Mouse (Mus musculus): Measurements from ENCODE around the gene Zfp36. TPM values are rescaled to one million over a fixed set of nuclear protein-coding genes. Genes with fewer than 3 reads are reported as not detected.

Gene Zfp36
- total RNA-seq, 2 experiments from 2014 or later = 1.4 to 2.3 TPM

- no peak for DNase-seq (ENCODE audit: low spot score in 2 of 2)
These were observed 38.7 kb downstream of the Zfp36 start for GRCm38 (mm10) chr7:28341381-28341780.

- DNase-seq (ENCODE audit: low spot score in 2 of 2) = no peak
These were observed 40.7 kb downstream of the Zfp36 start for GRCm38 (mm10) chr7:28339213-28339917.

- DNase-seq (ENCODE audit: low spot score in 2 of 2) = peak; percentile 96 to 97
These were observed 41.7 kb downstream of the Zfp36 start, which contains the start of gene Supt5 for GRCm38 (mm10) chr7:28338108-28338998. Gene Supt5 (minus strand): TSS chr7:28338746.

- DNase-seq (ENCODE audit: low spot score in 2 of 2) = no peak
These were observed 44.6 kb downstream of the Zfp36 start for GRCm38 (mm10) chr7:28335471-28335870.

- DNase-seq (ENCODE audit: low spot score in 2 of 2) = no peak
These were observed 45.5 kb downstream of the Zfp36 start for GRCm38 (mm10) chr7:28334534-28334933.

- no peak for DNase-seq (ENCODE audit: low spot score in 2 of 2)
These were observed 51.8 kb downstream of the Zfp36 start for GRCm38 (mm10) chr7:28328260-28328659.

Other genes starting within 250 kb of the Zfp36 start
- gene Fbl, start 210.5 kb downstream of the Zfp36 start, total RNA-seq (2021) = 10 to 100 TPM; 47.8 to 60.2 TPM
- 10 to 100 TPM; 39.6 to 40.6 TPM for gene Dyrk1b, start 200.8 kb downstream of the Zfp36 start, total RNA-seq (2021)
- gene Eid2, start 112.4 kb downstream of the Zfp36 start, total RNA-seq (2021) = 10 to 100 TPM; 62.3 to 65.2 TPM
- gene Eid2b, start 102.5 kb downstream of the Zfp36 start, total RNA-seq (2021) = 10 to 100 TPM; 30.2 to 30.8 TPM
- gene Selenov, start 89.1 kb downstream of the Zfp36 start, total RNA-seq (2021) = under 1 TPM in 1 of 2 experiments, not detected in 1; 0.44 TPM
- gene Dll3, start 78.0 kb downstream of the Zfp36 start, total RNA-seq (2021) = 1 to 10 TPM; 1.5 to 1.6 TPM
- 10 to 100 TPM; 36.8 to 43.2 TPM for gene Timm50, start 68.2 kb downstream of the Zfp36 start, total RNA-seq (2021)
- gene Supt5, start 41.5 kb downstream of the Zfp36 start, total RNA-seq (2021) = 100 to 1,000 TPM; 116 TPM
- gene Rps16, start 29.6 kb downstream of the Zfp36 start, total RNA-seq (2021) = 100 to 1,000 TPM; 462 to 497 TPM
- gene Plekhg2, start 7.7 kb downstream of the Zfp36 start, total RNA-seq (2021) = 1 to 10 TPM; 4.8 to 5.2 TPM
- 10 to 100 TPM; 20.3 to 22.0 TPM for gene Med29, start 12.5 kb upstream of the Zfp36 start, total RNA-seq (2021)
- 10 to 100 TPM; 54.8 to 59.0 TPM for gene Paf1, start 12.7 kb upstream of the Zfp36 start, total RNA-seq (2021)
- 1 to 10 TPM; 1.4 to 1.5 TPM for gene Gmfg, start 57.2 kb upstream of the Zfp36 start, total RNA-seq (2021)
- 10 to 100 TPM; 93.0 to 96.9 TPM for gene Lrfn1, start 71.7 kb upstream of the Zfp36 start, total RNA-seq (2021)
- not detected for gene Ifnl2, start 130.2 kb upstream of the Zfp36 start, total RNA-seq (2021)
- not detected for gene Ifnl3, start 142.6 kb upstream of the Zfp36 start, total RNA-seq (2021)
- not detected for gene Sycn, start 160.6 kb upstream of the Zfp36 start, total RNA-seq (2021)
- under 1 TPM in 1 of 2 experiments, not detected in 1; 0.28 TPM for gene Nccrp1, start 167.0 kb upstream of the Zfp36 start, total RNA-seq (2021)
- 10 to 100 TPM; 67.8 to 80.1 TPM for gene Samd4b, start 217.9 kb upstream of the Zfp36 start, total RNA-seq (2021)
- 1 to 10 TPM; 8.6 to 8.8 TPM for gene Pak4, start 217.9 kb upstream of the Zfp36 start, total RNA-seq (2021)

Measured in left cerebral cortex, adult 18-20 months (tissue).